Mouse (Mus musculus): ENCODE measurements around the gene Trp53i13.

Trp53i13 gene

GRCm38 (mm10) chr11:77508068-77509021 lies 7.4 kb downstream of the Trp53i13 start:
- in situ Hi-C loops (cut with MboI), result no loop called here

- in situ Hi-C loops (cut with MboI), result no loop called here
These were observed 8.4 kb downstream of the Trp53i13 start for GRCm38 (mm10) chr11:77507426-77507825.

DNA sequence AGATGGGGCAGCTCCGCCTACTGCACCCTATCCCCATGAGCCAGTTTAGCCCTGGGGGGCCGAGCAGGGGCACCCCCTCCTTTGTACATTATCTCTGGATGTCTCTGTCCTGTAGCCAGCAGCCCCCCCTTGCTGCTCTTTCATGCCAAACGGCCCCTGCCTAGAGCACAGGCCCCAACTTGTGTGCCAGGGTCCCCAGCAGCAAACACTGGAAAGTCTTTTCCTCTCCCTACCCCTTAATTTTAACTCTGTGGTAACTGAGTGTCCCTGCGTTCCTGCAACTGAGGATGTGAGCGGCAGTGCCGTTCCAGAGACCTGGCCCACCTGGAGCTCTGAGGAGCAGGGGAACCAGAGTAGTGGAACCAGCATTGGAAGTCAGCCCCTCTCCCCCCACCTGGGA lies 8.8 kb downstream of the Trp53i13 start:
- in situ Hi-C loops (cut with MboI), result no loop called here

GRCm38 (mm10) chr11:77506273-77506672 lies 9.5 kb downstream of the Trp53i13 start:
- in situ Hi-C loops (cut with MboI), result no loop called here

GRCm38 (mm10) chr11:77505291-77505980 lies 10.3 kb downstream of the Trp53i13 start:
- in situ Hi-C loops (cut with MboI), result no loop called here

DNA sequence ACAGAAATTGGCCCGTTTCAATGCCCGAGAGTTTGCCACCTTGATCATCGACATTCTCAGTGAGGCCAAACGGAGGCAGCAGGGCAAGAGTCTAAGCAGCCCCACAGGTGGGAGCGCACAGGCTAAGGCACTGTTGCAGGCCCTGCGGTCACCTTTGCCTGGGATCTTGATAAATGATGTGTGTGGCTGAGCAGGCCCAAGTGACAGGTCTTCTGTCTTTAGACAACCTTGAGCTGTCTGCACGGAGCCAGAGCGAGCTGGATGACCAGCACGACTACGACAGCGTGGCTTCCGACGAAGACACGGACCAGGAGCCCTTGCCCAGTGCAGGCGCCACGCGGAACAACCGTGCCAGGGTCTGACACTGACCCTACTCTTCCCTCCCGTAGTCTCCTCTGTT lies 11.4 kb downstream of the Trp53i13 start:
- in situ Hi-C loops (cut with MboI), result no loop called here

DNA sequence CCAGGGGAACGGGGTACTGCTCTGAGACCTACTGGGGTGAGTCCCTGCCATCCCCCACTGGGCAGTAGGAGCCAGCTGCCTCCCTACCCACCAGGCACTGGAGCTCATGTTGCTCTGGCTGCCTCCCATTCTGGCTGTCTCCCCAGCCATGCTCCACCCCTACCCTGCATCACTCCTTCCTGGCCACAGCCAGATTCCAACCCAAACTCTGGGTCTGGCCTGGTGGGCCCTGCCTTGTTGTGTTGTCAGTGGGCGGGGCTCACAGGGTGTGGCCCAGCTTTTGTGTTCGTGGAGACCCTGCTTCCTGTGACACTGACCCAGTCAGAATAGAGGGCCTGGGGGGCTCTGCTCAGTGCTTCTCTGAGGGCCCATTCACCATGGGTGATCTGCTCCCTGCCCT lies 12.3 kb downstream of the Trp53i13 start:
- in situ Hi-C loops (cut with MboI), result no loop called here

DNA sequence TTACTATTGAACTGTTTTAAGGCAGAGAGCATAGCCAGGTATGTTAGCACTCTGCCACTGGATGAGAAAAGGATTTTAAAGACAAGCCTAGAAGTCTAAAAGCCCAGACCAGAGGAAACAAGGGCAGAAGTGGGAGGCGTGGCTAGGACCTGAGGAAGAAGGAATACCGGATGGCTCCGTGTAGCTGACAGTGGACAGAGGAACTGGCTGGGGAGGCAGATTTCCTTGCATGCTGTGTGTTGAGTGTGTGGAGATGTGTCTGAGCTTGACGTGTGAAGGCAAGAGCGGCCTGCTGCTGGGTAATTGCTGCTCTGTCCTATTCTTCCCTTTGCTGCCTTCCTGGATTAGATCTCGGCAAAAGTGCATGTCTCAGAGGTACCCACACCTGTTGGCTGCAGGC lies 13.3 kb downstream of the Trp53i13 start:
- in situ Hi-C loops (cut with MboI), result no loop called here

DNA sequence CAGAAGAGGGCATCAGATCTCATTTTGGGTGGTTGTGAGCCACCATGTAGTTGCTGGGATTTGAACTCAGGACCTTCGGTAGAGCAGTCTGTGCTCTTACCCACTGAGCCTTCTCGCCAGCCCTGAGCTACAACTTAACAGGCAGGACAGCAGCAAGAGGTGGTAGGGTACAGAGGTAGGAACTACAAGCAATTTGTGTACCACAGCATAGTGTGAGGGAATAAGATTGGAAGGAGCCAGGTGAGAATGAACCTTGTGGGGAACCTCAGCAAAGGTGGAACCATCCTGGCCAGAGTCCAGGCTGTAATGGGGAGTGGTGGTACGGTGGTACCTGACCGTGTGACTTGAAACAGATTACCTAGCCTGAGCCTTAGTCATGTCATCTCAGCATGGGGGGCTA lies 13.8 kb downstream of the Trp53i13 start:
- in situ Hi-C loops (cut with MboI), result no loop called here

GRCm38 (mm10) chr11:77501392-77501791 lies 14.4 kb downstream of the Trp53i13 start:
- in situ Hi-C loops (cut with MboI), result no loop called here

DNA sequence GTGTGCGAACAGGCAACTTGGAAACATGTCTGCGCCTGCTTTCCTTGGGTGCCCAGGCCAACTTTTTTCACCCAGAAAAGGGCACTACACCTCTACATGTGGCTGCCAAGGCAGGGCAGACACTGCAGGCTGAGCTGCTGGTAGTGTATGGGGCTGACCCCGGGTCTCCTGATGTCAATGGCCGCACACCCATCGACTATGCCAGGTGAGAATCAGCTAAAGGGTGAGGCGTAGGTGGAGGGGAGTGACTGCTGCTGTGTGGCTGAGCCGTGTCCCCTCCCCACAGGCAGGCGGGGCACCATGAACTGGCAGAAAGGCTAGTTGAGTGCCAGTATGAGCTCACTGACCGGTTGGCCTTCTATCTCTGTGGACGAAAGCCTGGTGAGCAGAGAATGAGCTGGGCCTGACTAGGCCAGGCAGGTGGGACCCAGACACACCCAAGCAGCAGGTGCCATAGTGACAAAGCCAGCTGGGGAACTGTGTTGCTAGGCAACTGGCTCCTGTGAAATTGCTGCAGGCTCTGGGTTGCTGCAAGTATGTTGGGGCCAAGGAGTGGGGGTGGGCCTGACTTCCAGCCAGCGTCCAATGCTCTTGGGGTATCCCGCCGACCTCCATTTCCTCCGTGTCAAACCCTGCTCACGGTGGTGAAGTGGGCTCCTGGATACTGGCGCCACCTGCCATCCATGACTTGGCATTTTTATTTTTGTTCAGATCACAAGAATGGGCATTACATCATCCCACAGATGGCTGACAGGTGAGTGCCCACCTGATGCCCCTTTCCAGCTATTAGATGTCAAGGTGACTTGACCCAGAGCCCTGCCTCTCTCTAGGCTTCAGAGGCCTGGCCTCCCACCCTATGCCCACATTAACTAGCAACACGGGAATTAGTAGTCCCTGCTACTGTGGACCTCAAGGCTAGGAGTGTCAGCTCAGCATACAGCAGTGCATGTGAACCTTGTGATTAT lies 15.1 kb downstream of the Trp53i13 start:
- in situ Hi-C loops (cut with MboI), result no loop called here

- in situ Hi-C loops (cut with MboI), result no loop called here
These were observed 16.4 kb downstream of the Trp53i13 start for GRCm38 (mm10) chr11:77499354-77499753.

DNA sequence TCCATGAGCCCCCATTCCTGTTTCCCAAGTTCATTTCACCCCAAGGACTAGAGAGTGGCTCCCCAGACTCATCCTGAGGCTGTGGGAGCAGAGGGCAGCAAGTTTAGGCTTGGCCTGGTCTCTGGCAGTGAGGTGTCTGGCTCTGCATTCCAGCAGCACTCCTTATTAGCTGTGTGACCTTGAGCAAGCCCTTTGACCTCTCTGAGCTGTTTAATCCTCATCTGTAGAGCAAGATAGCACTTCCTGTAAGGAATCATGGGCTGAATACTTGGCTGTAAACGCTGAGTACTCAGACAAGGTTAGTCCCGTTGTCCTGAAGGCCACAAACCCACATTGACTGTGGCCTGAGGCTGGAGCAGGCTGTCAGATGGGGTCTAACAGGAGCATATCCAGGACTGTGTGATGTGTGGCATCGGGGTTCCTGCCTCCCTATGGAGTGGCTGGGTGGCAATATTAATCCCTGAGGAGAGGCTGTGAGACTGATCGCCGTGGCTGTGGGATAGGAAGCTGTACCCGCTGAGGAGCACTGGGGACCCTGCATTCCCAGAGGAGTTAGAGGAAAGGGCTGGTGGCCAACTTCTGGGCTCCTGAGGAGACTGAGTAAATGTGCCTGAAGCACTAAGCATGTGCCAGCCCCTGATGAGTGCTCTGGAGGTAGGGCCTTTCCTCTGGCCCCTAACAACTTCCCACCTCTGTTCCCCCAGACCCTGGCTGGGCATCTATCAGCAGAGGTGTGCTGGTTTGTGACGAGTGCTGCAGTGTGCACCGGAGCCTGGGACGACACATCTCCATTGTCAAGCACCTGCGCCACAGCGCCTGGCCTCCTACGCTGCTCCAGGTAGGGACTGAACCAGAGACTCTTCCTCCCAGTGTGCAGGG lies 17.3 kb downstream of the Trp53i13 start:
- in situ Hi-C loops (cut with MboI), result no loop called here

- in situ Hi-C loops (cut with MboI), result no loop called here
These were observed 17.9 kb downstream of the Trp53i13 start for GRCm38 (mm10) chr11:77497851-77498250.

DNA sequence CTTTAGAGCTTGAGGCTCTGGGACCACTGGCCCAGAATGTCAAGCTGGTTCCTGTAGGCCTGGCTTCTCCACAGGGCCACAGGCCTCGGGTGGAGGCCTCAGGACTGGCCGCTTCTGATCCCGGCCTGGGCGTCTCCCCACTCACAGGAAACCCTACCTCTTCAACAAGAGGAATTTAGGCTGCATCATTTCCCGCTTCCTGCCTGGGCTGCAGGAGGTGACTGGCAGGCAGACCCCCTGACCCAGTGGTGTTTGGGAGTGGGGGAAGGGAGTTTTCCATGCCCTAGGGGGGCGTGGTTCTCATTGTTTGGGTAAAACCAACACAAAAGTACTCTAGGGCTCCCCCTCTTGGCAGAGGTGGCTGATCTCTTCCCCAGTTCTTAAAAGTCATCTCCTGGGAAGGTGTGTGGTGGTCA lies 18.4 kb downstream of the Trp53i13 start:
- in situ Hi-C loops (cut with MboI), result no loop called here

GRCm38 (mm10) chr11:77495507-77495906 lies 20.3 kb downstream of the Trp53i13 start:
- in situ Hi-C loops (cut with MboI), result no loop called here

DNA sequence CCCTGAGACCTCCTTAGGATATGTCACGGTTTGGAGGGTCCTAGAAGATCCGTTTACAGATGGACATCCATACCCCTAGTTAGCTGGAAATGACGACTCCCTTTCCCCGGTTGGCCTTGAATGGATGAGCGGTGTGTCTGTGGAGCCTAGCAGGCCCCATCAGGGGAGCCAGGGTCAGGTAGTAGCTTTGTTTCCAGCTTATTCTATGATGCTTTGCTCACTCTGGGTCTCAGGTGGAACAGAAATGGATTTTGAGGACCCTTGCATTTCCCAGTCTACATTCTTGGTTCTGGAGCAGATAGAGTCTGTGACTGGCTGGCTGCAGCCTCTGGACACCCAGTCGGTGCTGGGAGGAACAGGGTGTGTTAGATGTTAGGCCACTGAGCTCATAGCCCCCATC lies 21.0 kb downstream of the Trp53i13 start:
- in situ Hi-C loops (cut with MboI), result no loop called here

- in situ Hi-C loops (cut with MboI), result no loop called here
These were observed 21.5 kb downstream of the Trp53i13 start for GRCm38 (mm10) chr11:77494344-77494676.

DNA sequence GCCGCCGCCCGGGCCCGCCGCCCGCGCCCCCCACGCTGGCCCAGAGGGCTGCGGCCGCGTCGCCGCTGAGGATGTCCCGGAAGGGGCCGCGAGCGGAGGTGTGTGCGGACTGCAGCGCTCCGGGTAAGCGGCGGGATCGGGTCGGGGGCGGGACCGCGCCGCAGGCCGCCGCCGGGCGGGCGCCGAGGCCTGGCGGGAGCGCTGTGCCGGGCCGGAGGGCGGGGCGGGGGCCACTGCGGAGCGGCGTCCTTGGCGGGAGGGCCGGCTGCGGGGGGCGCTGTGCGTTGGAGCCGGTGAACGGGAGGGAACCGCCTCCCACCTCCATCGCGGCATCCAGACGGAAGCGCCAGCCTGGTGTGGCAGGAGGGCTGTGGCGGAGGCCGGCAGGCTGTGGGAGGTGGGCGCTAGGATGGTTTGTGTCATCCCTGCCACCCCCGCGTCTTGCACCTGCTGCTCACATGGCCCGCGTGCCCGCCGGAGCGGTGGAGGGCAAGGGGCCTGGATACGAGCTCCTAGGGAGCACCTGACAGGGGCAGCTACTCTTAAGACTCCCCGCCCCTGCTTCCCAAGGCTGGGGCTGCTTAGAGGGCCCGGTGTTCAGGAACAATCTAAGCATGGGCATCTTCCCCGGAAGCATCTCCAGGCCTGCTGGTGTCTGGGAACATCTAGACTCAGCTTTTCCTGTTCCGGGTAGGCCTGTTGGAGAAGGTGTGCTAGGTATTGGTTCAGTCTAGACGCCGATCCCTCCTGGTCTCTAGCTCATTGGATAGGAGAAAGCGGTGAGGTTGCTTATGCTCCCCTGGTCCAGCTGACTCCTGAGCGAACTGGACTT lies 22.1 kb downstream of the Trp53i13 start, which contains the start of gene Git1:
Git1 (plus strand) TSS at position 51 of the 832 bp plus-strand sequence.
- in situ Hi-C loops (cut with MboI), result no loop called here

- in situ Hi-C loops (cut with MboI), result no loop called here
These were observed 22.9 kb downstream of the Trp53i13 start for GRCm38 (mm10) chr11:77492911-77493332.

Data from mature B cell (primary cell).